In the genomic region with DNA sequence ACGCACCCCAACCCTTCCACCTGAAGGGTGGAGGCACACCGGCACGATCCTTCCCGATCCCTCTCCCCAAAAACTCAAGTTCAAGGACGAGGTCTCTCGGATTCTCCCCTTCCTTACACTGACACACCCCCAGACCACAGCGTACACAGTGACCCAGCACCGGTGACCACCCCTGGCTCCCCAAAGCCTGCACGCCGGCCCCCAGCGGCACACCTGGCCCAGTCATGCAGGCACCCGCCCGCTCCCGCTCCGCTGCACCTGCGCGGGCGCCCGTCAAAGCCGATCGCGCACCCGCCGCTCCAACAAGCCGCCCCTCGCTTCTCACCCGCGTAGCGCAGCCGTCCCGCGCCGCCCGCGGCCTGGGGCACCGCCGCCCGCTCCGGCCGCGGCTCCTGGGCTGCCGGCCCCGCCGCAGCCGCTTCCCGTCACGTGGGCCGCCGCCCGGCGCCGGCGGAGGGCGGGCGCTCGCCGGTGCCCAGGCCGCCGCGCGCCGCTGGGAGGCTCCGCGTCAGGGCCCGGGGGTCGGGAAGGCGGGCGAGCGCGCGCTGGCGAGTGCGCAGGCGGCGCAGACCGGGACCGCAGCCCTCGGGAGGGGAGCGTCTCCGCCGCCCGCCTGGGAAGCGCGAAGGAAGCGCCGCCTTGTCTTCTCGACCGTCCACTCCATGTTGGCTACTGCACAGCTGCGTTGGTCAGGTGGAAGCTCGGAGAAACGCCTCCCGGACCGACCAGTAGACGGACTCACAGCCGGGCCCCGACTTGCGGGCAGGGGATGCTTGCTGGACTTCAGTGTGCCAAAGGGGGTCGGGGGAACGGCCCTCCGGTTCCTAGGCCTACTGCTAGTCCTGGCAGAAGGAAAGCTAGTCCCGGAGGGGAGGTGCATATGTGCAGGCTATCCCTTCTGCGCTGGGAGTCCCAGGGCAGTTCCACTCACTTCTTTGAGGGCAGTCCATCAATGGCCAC, we compare ENCODE assay signal across 8 mouse cellular contexts. TPM values are rescaled to one million over a fixed set of nuclear protein-coding genes. Genes with fewer than 3 reads are reported as not detected.
DNase-seq lines count a peak whose midpoint lies in the region; ATAC-seq and TF ChIP-seq lines count a peak whose summit lies in the region.

No protein-coding gene starts in this region.

- peaks cover 5% of the 10 kb centered on the region for H3K79me3 ChIP-seq in C2C12 (ENCODE audit: low read depth)

- peak; percentile 81 for DNase-seq in brain, adult 2 months (ENCODE audit: low read depth, low spot score)
- DNase-seq in liver = peak; percentile 69
- peak; percentile 62 for DNase-seq in midbrain, postnatal 0 days (ENCODE audit: low spot score)
- peak; percentile 39 to 46 for DNase-seq in spleen, postnatal 14 days (ENCODE audit: low spot score in 2 of 2)

- no peaks in the 10 kb centered on the region for H3K27me3 ChIP-seq in C2C12 (ENCODE audit: control insufficient read depth, insufficient read depth, insufficient read length)
- H3K27me3 ChIP-seq in erythroblast, embryonic 14.5 days (ENCODE audit: control insufficient read depth) = no peaks in the 10 kb centered on the region
- H3K27me3 ChIP-seq in heart, embryonic 11.5 days (ENCODE audit: control insufficient read depth, insufficient read depth, low read length) = no peaks in the 10 kb centered on the region
- H3K27me3 ChIP-seq in kidney, embryonic 15.5 days = no peaks in the 10 kb centered on the region
- H3K27me3 ChIP-seq in midbrain, postnatal 0 days (ENCODE audit: insufficient read depth, low read length) = no peaks in the 10 kb centered on the region

- no peaks in the 10 kb centered on the region for H3K36me3 ChIP-seq in C2C12 (ENCODE audit: control insufficient read depth, insufficient read depth)
- peaks cover 15% of the 10 kb centered on the region for H3K36me3 ChIP-seq in erythroblast, embryonic 14.5 days (ENCODE audit: control insufficient read depth)
- H3K36me3 ChIP-seq in heart, embryonic 11.5 days (ENCODE audit: control insufficient read depth, insufficient read depth, low read length) = no peaks in the 10 kb centered on the region
- H3K36me3 ChIP-seq in kidney, embryonic 15.5 days = peaks cover 7% of the 10 kb centered on the region; the same call in 1 of the 2 replicates
- H3K36me3 ChIP-seq in midbrain, postnatal 0 days (ENCODE audit: insufficient read depth, low read length) = no peaks in the 10 kb centered on the region

- H3K79me2 ChIP-seq in C2C12 (ENCODE audit: control insufficient read depth, insufficient read depth) = peaks cover 25% of the 10 kb centered on the region

- H3K9me3 ChIP-seq in erythroblast, embryonic 14.5 days (ENCODE audit: control insufficient read depth, low read length) = no peaks in the 10 kb centered on the region
- H3K9me3 ChIP-seq in heart, embryonic 11.5 days (replicated peaks; ENCODE audit: control insufficient read depth, low read length) = no peaks in the 10 kb centered on the region
- no peaks in the 10 kb centered on the region for H3K9me3 ChIP-seq in kidney, embryonic 15.5 days (replicated peaks)
- no peaks in the 10 kb centered on the region for H3K9me3 ChIP-seq in midbrain, postnatal 0 days (ENCODE audit: low read length)

- H3K27ac ChIP-seq in heart, embryonic 11.5 days (ENCODE audit: low read depth, low read length) = peak overlapping the region; percentile 80
- H3K27ac ChIP-seq in kidney, embryonic 15.5 days = peak overlapping the region; percentile 83
- H3K27ac ChIP-seq in midbrain, postnatal 0 days (ENCODE audit: low read depth, low read length) = peak overlapping the region; percentile 85

- peak; percentile 82 for ATAC-seq in heart, embryonic 11.5 days (replicated peaks; ENCODE audit: insufficient number of reproducible peaks, low FRiP score, low TSS enrichment)
- peak; percentile 91 for ATAC-seq in kidney, embryonic 15.5 days (replicated peaks; ENCODE audit: low FRiP score)
- ATAC-seq in midbrain, postnatal 0 days (ENCODE audit: low FRiP score) = peak; percentile 83

- WGBS in heart, embryonic 11.5 days (ENCODE audit: insufficient replicate concordance) = under 1% methylated on average over 92 of the region's 102 CpGs
- under 1% methylated on average over 102 of the region's 102 CpGs for WGBS in kidney, embryonic 15.5 days
- WGBS in midbrain, postnatal 0 days = under 1% methylated on average over 91 of the region's 102 CpGs

- H3ac ChIP-seq in C2C12 (ENCODE audit: control insufficient read depth, insufficient read length, low read depth) = peak overlapping the region; percentile 75

- H3K4me3 ChIP-seq in C2C12 (ENCODE audit: insufficient read depth, poor library complexity, severe bottlenecking) = peak overlapping the region; percentile 66
- H3K4me3 ChIP-seq in erythroblast, embryonic 14.5 days (replicated peaks) = peak overlapping the region; percentile 92
- peak overlapping the region; percentile 84 for H3K4me3 ChIP-seq in heart, embryonic 11.5 days (ENCODE audit: low read depth, low read length)
- H3K4me3 ChIP-seq in kidney, embryonic 15.5 days (replicated peaks) = peak overlapping the region; percentile 80
- H3K4me3 ChIP-seq in midbrain, postnatal 0 days (ENCODE audit: low read depth, low read length) = peak overlapping the region; percentile 76

- peak overlapping the region; percentile 93 for H3K9ac ChIP-seq in heart, embryonic 11.5 days (ENCODE audit: low read depth, low read length)
- peak overlapping the region; percentile 85 for H3K9ac ChIP-seq in kidney, embryonic 15.5 days
- peak overlapping the region; percentile 83 for H3K9ac ChIP-seq in midbrain, postnatal 0 days (replicated peaks; ENCODE audit: low read length, poor library complexity, severe bottlenecking)

- H3K4me2 ChIP-seq in heart, embryonic 11.5 days = peak overlapping the region; percentile 89
- H3K4me2 ChIP-seq in kidney, embryonic 15.5 days = peak overlapping the region; percentile 88
- peak overlapping the region; percentile 91 for H3K4me2 ChIP-seq in midbrain, postnatal 0 days (ENCODE audit: low read depth, low read length, poor library complexity, severe bottlenecking)

- peaks cover 30% of the 10 kb centered on the region for H3K4me1 ChIP-seq in erythroblast, embryonic 14.5 days (ENCODE audit: control insufficient read depth)
- H3K4me1 ChIP-seq in heart, embryonic 11.5 days (ENCODE audit: control insufficient read depth, insufficient read depth, low read length) = peaks cover 6% of the 10 kb centered on the region
- peaks cover 21% of the 10 kb centered on the region for H3K4me1 ChIP-seq in kidney, embryonic 15.5 days
- H3K4me1 ChIP-seq in midbrain, postnatal 0 days (ENCODE audit: insufficient read depth, low read length) = peaks cover 6% of the 10 kb centered on the region; the same call in 1 of the 2 replicates

- TF ChIP-seq CTCF in C2C12 (IDR thresholded peaks at IDR 0.05; ENCODE audit: control insufficient read depth, insufficient read depth, insufficient read length) = no peak
- 0 out of 2 replicates have a peak, but pooled peaks have one; percentile 5 for TF ChIP-seq CTCF in midbrain, postnatal 0 days (IDR thresholded peaks at IDR 0.05)

TF ChIP-seq in C2C12, 6 proteins besides CTCF, POLR2A, EP300 and RAD21:
- TF ChIP-seq MYOD1 (IDR thresholded peaks at IDR 0.05; ENCODE audit: control insufficient read depth, insufficient read length, low read depth) (no peak), USF1 (IDR thresholded peaks at IDR 0.05; ENCODE audit: low read depth) (no peak), FOSL1 (IDR thresholded peaks at IDR 0.05; ENCODE audit: insufficient read depth, low read length, poor library complexity, severe bottlenecking) (no peak), CEBPB (IDR thresholded peaks at IDR 0.05; ENCODE audit: low read depth) (no peak), MYOG (IDR thresholded peaks at IDR 0.05; ENCODE audit: control insufficient read depth, extremely low read depth, insufficient read length) (no peak), MAX (IDR thresholded peaks at IDR 0.05) (no peak)

RNA-seq across cellular contexts. Expression of gene Tgfbrap1, which starts 6.1 kb away (rescaled TPM):
- 9.5 TPM for polyA plus RNA-seq in C2C12 (2012; fragmentation: generic; extraction: Trizol)
- 0.25 and 0.36 TPM in 2 replicates for polyA plus RNA-seq in erythroblast, embryonic 14.5 days (2012)
- polyA plus RNA-seq in heart, embryonic 11.5 days (2014; fragmentation: Nextera tagmentation; extraction: Ambion mirVana) = 8.6 and 8.7 TPM in 2 replicates
- polyA plus RNA-seq in kidney, embryonic 15.5 days (2015; fragmentation: Nextera tagmentation; extraction: Ambion mirVana) = 11.0 and 11.5 TPM in 2 replicates
- total RNA-seq in midbrain, postnatal 0 days (2014; rRNA removed) = 45.6 and 47.2 TPM in 2 replicates
- polyA plus RNA-seq in midbrain, postnatal 0 days (2015; fragmentation: Nextera tagmentation; extraction: Ambion mirVana) = 15.7 and 16.9 TPM in 2 replicates

RNA-seq across cellular contexts. Expression of gene AI597479, which starts 6.2 kb away (rescaled TPM):
- 6.6 TPM for polyA plus RNA-seq in C2C12 (2012; fragmentation: generic; extraction: Trizol)
- 0.02 and 0.04 TPM in 2 replicates for polyA plus RNA-seq in erythroblast, embryonic 14.5 days (2012)
- 22.4 and 29.8 TPM in 2 replicates for polyA plus RNA-seq in heart, embryonic 11.5 days (2014; fragmentation: Nextera tagmentation; extraction: Ambion mirVana)
- polyA plus RNA-seq in kidney, embryonic 15.5 days (2015; fragmentation: Nextera tagmentation; extraction: Ambion mirVana) = 31.0 and 31.7 TPM in 2 replicates
- 36.8 and 43.6 TPM in 2 replicates for total RNA-seq in midbrain, postnatal 0 days (2014; rRNA removed)
- 36.6 and 38.3 TPM in 2 replicates for polyA plus RNA-seq in midbrain, postnatal 0 days (2015; fragmentation: Nextera tagmentation; extraction: Ambion mirVana)

Comparison
In these comparisons a context has a peak if more than half of its experiments do, and no peak if none do; other contexts are left out.
1. Peak in every context shown above with its lines: DNase-seq, ATAC-seq, H3K4me3 ChIP-seq and H3K27ac ChIP-seq.